Mouse (Mus musculus): Measurements from ENCODE around the gene Rims4.

DNA sequence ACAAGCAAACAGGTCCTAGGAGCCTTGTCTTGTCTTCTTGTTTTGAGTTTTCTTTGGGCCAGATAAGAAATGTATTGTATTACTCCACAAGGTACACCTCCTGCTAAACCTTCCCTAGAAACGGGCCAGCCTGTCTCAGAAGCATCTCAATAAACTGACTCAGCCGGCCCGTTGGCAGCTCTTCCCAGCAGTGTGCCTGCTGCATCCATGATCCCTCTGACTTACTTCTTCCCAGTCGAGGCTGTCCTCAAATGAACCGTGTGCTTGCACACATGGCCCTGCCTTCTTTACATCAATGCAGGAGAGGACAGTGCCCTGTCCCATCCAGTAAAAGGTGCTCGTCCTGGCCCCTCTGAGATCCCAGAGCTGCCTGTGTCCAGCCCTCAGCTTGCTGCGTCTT, 8.9 kb downstream of the Rims4 start:
- no peak for TF ChIP-seq CTCF (IDR thresholded peaks at IDR 0.05; ENCODE audit: extremely low read depth, insufficient read length, insufficient replicate concordance, low read depth, low read length)
- no peak for TF ChIP-seq POLR2A (IDR thresholded peaks at IDR 0.05; ENCODE audit: low read depth, low read length)

Data from small intestine, adult 2 months (tissue).